Mouse (Mus musculus) CH12.LX (cell line): ENCODE data around the gene Sptbn4. TPM values are rescaled to one million over a fixed set of nuclear protein-coding genes. Genes with fewer than 3 reads are reported as not detected.

ENCODE experiments used
- DNase-seq: peaks from one replicate; pipeline ENCODE4 v3.0.0-alpha.2; 2013; ENCODE audit errors: extremely low read depth
- H3K27ac ChIP-seq: 2 replicates; pipeline ENCODE4 v1.5.1; 2012; ENCODE audit warnings: low read depth, mild to moderate bottlenecking, control low read depth, moderate library complexity; ENCODE audit not compliant: insufficient read depth
- H3K27me3 ChIP-seq: replicated peaks from 2 replicates; pipeline ENCODE3; 2012; ENCODE audit warnings: inconsistent platforms
- H3K36me3 ChIP-seq, 2 experiments: replicated peaks in 1 of 2; 2 replicates each; pipeline versions ENCODE3 to v1.6.1; 2012; ENCODE audit warnings: inconsistent platforms in 1 of 2, low read length in 1 of 2, mild to moderate bottlenecking in 1 of 2, mixed read lengths in 1 of 2, moderate library complexity in 1 of 2; ENCODE audit not compliant: control insufficient read depth in 1 of 2, insufficient read depth in 1 of 2
- H3K4me1 ChIP-seq, 2 experiments: 2 replicates each; pipeline ENCODE4 v1.6.1; 2012; ENCODE audit warnings: inconsistent platforms in 1 of 2, moderate library complexity in 1 of 2; ENCODE audit not compliant: insufficient read depth in 2 of 2, control insufficient read depth in 1 of 2
- H3K4me2 ChIP-seq: 2 replicates; pipeline ENCODE4 v1.6.1; 2012; ENCODE audit warnings: low read depth, mild to moderate bottlenecking, control low read depth; ENCODE audit not compliant: poor library complexity, insufficient read depth, severe bottlenecking
- H3K4me3 ChIP-seq, 3 experiments: fragments of 150-350 bp in 1 of 3; sonication (generic) in 1 of 3; replicated peaks in 1 of 3; 2 replicates each; pipeline versions ENCODE3 to v1.5.1; 2011 to 2012; ENCODE audit warnings: low read depth in 2 of 3, low read length in 2 of 3, mild to moderate bottlenecking in 2 of 3, moderate library complexity in 2 of 3, control low read depth in 1 of 3, improper control_type of control experiment in 1 of 3, inconsistent platforms in 1 of 3, mixed read lengths in 1 of 3; ENCODE audit not compliant: poor library complexity in 1 of 3
- H3K79me2 ChIP-seq: replicated peaks from 2 replicates; pipeline ENCODE4 v1.6.1; 2012; ENCODE audit warnings: mild to moderate bottlenecking, moderate library complexity; ENCODE audit not compliant: control insufficient read depth, poor library complexity, insufficient read depth, severe bottlenecking; ENCODE audit errors: extremely low read depth
- H3K9ac ChIP-seq: 2 replicates; pipeline ENCODE4 v1.6.1; 2012; ENCODE audit warnings: low read depth, mild to moderate bottlenecking, control low read depth, moderate library complexity; ENCODE audit not compliant: insufficient read depth
- H3K9me3 ChIP-seq: replicated peaks from 2 replicates; pipeline ENCODE3; 2012; ENCODE audit warnings: low read length, inconsistent platforms, mixed read lengths
- BHLHE40 ChIP-seq: IDR thresholded peaks from 2 replicates; pipeline ENCODE4 v1.6.1; 2011; ENCODE audit warnings: mild to moderate bottlenecking, low read depth, low read length, improper control_type of control experiment
- CHD1 ChIP-seq: IDR thresholded peaks from 2 replicates; pipeline ENCODE4 v1.6.1; 2012; ENCODE audit warnings: low read depth, low read length, improper control_type of control experiment, inconsistent platforms
- CTCF ChIP-seq, 2 experiments: IDR thresholded peaks in 1 of 2; conservative IDR thresholded peaks in 1 of 2; 2 replicates each; pipeline ENCODE4 v1.5.1; 2011 to 2012; ENCODE audit warnings: low read depth in 2 of 2, low read length in 2 of 2, improper control_type of control experiment in 1 of 2, inconsistent platforms in 1 of 2, mild to moderate bottlenecking in 1 of 2, moderate library complexity in 1 of 2
- E2F4 ChIP-seq: IDR thresholded peaks from 2 replicates; pipeline ENCODE4 v1.6.1; 2011; ENCODE audit warnings: low read depth, low read length, improper control_type of control experiment; ENCODE audit not compliant: insufficient replicate concordance
- ELF1 ChIP-seq: IDR thresholded peaks from 2 replicates; pipeline ENCODE4 v1.6.1; 2014; ENCODE audit warnings: low read depth, mild to moderate bottlenecking, inconsistent platforms, low read length, improper control_type of control experiment
- EP300 ChIP-seq: IDR thresholded peaks from 2 replicates; pipeline ENCODE4 v1.6.1; 2011; ENCODE audit warnings: low read length, improper control_type of control experiment
- ETS1 ChIP-seq: conservative IDR thresholded peaks from 2 replicates; pipeline ENCODE4 v1.6.1; 2012; ENCODE audit warnings: low read depth, mild to moderate bottlenecking, inconsistent platforms, low read length, improper control_type of control experiment, moderate library complexity
- GABPA ChIP-seq: IDR thresholded peaks from 2 replicates; pipeline ENCODE4 v1.6.1; 2012; ENCODE audit warnings: low read depth, low read length, improper control_type of control experiment, inconsistent platforms; ENCODE audit not compliant: insufficient replicate concordance
- HCFC1 ChIP-seq: IDR thresholded peaks from 2 replicates; pipeline ENCODE4 v1.6.1; 2012; ENCODE audit warnings: low read depth, mild to moderate bottlenecking, inconsistent platforms, low read length, improper control_type of control experiment
- JUND ChIP-seq: conservative IDR thresholded peaks from 2 replicates; pipeline ENCODE4 v1.6.1; 2011; ENCODE audit warnings: low read depth, low read length, improper control_type of control experiment
- MAZ ChIP-seq: IDR thresholded peaks from 2 replicates; pipeline ENCODE4 v1.6.1; 2012; ENCODE audit warnings: low read depth, mild to moderate bottlenecking, inconsistent platforms, low read length, improper control_type of control experiment, moderate library complexity
- MEF2A ChIP-seq: IDR thresholded peaks from 2 replicates; pipeline ENCODE4 v1.6.1; 2014; ENCODE audit warnings: low read depth, mild to moderate bottlenecking, inconsistent platforms, low read length, improper control_type of control experiment, borderline replicate concordance
- MXI1 ChIP-seq: IDR thresholded peaks from 2 replicates; pipeline ENCODE4 v1.6.1; 2011; ENCODE audit warnings: mild to moderate bottlenecking, low read depth, low read length, improper control_type of control experiment
- MYC ChIP-seq: IDR thresholded peaks from 2 replicates; pipeline ENCODE4 v1.6.1; 2011; ENCODE audit warnings: low read depth, mild to moderate bottlenecking, improper control_type of control experiment, low read length
- NELFE ChIP-seq: IDR thresholded peaks from 2 replicates; pipeline ENCODE4 v1.6.1; 2011; ENCODE audit warnings: low read depth, low read length, improper control_type of control experiment
- NRF1 ChIP-seq: IDR thresholded peaks from 2 replicates; pipeline ENCODE4 v1.6.1; 2014; ENCODE audit warnings: low read depth, mild to moderate bottlenecking, inconsistent platforms, low read length, improper control_type of control experiment, moderate library complexity
- PAX5 ChIP-seq: IDR thresholded peaks from 2 replicates; pipeline ENCODE4 v1.6.1; 2012; ENCODE audit warnings: low read length, inconsistent platforms, mixed read lengths
- POLR2A ChIP-seq: IDR thresholded peaks from 2 replicates; pipeline ENCODE4 v1.6.1; 2011; ENCODE audit warnings: low read depth, mild to moderate bottlenecking, improper control_type of control experiment, low read length
- POLR2AphosphoS2 ChIP-seq: IDR thresholded peaks from 2 replicates; pipeline ENCODE4 v1.6.1; 2011; ENCODE audit warnings: low read depth, low read length, improper control_type of control experiment
- RAD21 ChIP-seq: IDR thresholded peaks from 2 replicates; pipeline ENCODE4 v1.6.1; 2011; ENCODE audit warnings: low read depth, mild to moderate bottlenecking, low read length, improper control_type of control experiment, moderate library complexity
- RCOR1 ChIP-seq: conservative IDR thresholded peaks from 2 replicates; pipeline ENCODE4 v1.6.1; 2012; ENCODE audit warnings: low read depth, mild to moderate bottlenecking, inconsistent platforms, low read length, improper control_type of control experiment
- SIN3A ChIP-seq: IDR thresholded peaks from 2 replicates; pipeline ENCODE4 v1.6.1; 2012; ENCODE audit warnings: low read length, improper control_type of control experiment, inconsistent platforms
- SMC3 ChIP-seq: IDR thresholded peaks from 2 replicates; pipeline ENCODE4 v1.6.1; 2011; ENCODE audit warnings: low read depth, low read length, improper control_type of control experiment
- TBP ChIP-seq: conservative IDR thresholded peaks from 2 replicates; pipeline ENCODE4 v1.6.1; 2011; ENCODE audit warnings: low read depth, low read length, improper control_type of control experiment
- TCF12 ChIP-seq: IDR thresholded peaks from 2 replicates; pipeline ENCODE4 v1.6.1; 2014; ENCODE audit warnings: low read depth, mild to moderate bottlenecking, inconsistent platforms, low read length, improper control_type of control experiment
- UBTF ChIP-seq: IDR thresholded peaks from 2 replicates; pipeline ENCODE4 v1.6.1; 2012; ENCODE audit warnings: low read depth, mild to moderate bottlenecking, inconsistent platforms, low read length, improper control_type of control experiment, moderate library complexity
- ZKSCAN1 ChIP-seq: IDR thresholded peaks from 2 replicates; pipeline ENCODE4 v1.6.1; 2012; ENCODE audit warnings: low read depth, inconsistent platforms, low read length, improper control_type of control experiment, borderline replicate concordance
- ZMIZ1 ChIP-seq: IDR thresholded peaks from 2 replicates; pipeline ENCODE4 v1.6.1; 2012; ENCODE audit warnings: low read depth, mild to moderate bottlenecking, inconsistent platforms, low read length, improper control_type of control experiment
- ZNF384 ChIP-seq: IDR thresholded peaks from 2 replicates; pipeline ENCODE4 v1.6.1; 2012; ENCODE audit warnings: low read depth, low read length, improper control_type of control experiment, inconsistent platforms
- dilution Hi-C: fragments of 300-500 bp; cut with MboI; formaldehyde crosslinking; loops from 2 replicates; pipeline ENCODE4 v1.14.3; 2020; ENCODE audit warnings: low sequenced_read_pairs; ENCODE audit not compliant: extremely low pct_unique_long_range_greater_than_20kb, extremely low pct_ligation_motif_present
- in situ Hi-C: fragments of 300-500 bp; cut with MboI; formaldehyde crosslinking; loops from 3 replicates; pipeline ENCODE4 v1.14.3; 2019; ENCODE audit warnings: low sequenced_read_pairs, low pct_ligation_motif_present, low pct_unique_long_range_greater_than_20kb, mixed read lengths
- polyA plus RNA-seq: library from polyadenylated mRNA; unstranded; fragments of >175 nt; gene quantifications from 2 replicates; pipeline ENCODE4 v1.2.1, GENCODE M21; 2012; ENCODE audit warnings: low read depth; ENCODE audit not compliant: insufficient read length
- total RNA-seq, 2 experiments: library from RNA; depleted of rRNA; stranded (reverse); fragments of 300-350 nt in 1 of 2; fragments of >200 nt in 1 of 2; gene quantifications; 2 replicates each; pipeline ENCODE4 v1.2.3; 2012 to 2014

The Sptbn4 gene
- total and polyA plus RNA-seq, 3 experiments, result 0.21 to 0.38 (median 0.24) TPM

- no peak for DNase-seq
- no peaks in the 10 kb centered on the region for H3K36me3 ChIP-seq
- in situ Hi-C loops, result no loop called here
- no peaks in the 10 kb centered on the region for H3K4me1 ChIP-seq
- TF ChIP-seq MAZ, result no peak
- TF ChIP-seq POLR2AphosphoS2, result no peak
- no peak for TF ChIP-seq MEF2A
- TF ChIP-seq GABPA, result no peak
- no peak for TF ChIP-seq ZMIZ1
- no peak for TF ChIP-seq TBP
- no peak for TF ChIP-seq CTCF (conservative IDR thresholded peaks at IDR 0.05 in 1 of 2, IDR thresholded peaks at IDR 0.05 in 1 of 2; ENCODE audit: low read depth in 2 of 2, low read length in 2 of 2)
- no peak for TF ChIP-seq SMC3
- no peak for TF ChIP-seq TCF12
- TF ChIP-seq SIN3A, result no peak
- no peak for TF ChIP-seq MYC
- TF ChIP-seq BHLHE40, result no peak
- TF ChIP-seq RCOR1, result no peak
- no peak for TF ChIP-seq NELFE
- no peak for TF ChIP-seq ELF1
- TF ChIP-seq JUND, result no peak
- TF ChIP-seq ETS1, result no peak
- no peak overlapping the region for H3K4me2 ChIP-seq
- H3K27ac ChIP-seq, result no peak overlapping the region
- H3K4me3 ChIP-seq, result no peak overlapping the region
- dilution Hi-C loops, result no loop called here
- no peaks in the 10 kb centered on the region for H3K79me2 ChIP-seq
- H3K27me3 ChIP-seq, result peaks cover 25% of the 10 kb centered on the region
- H3K9me3 ChIP-seq, result peaks cover 26% of the 10 kb centered on the region
- no peak overlapping the region for H3K9ac ChIP-seq
Measured at GRCm38 (mm10) chr7:27408379-27409176, 38.9 kb downstream of the Sptbn4 start.

GRCm38 (mm10) chr7:27407816-27408215 lies 39.7 kb downstream of the Sptbn4 start:
- DNase-seq, result no peak
- Histone ChIP-seq H3K9ac (no peak overlapping the region), H3K36me3 (no peaks in the 10 kb centered on the region), H3K79me2 (no peaks in the 10 kb centered on the region), H3K27ac (no peak overlapping the region), H3K27me3 (peaks cover 18% of the 10 kb centered on the region), H3K4me3 (no peak overlapping the region), H3K4me2 (no peak overlapping the region), H3K9me3 (peaks cover 26% of the 10 kb centered on the region), H3K4me1 (no peaks in the 10 kb centered on the region)
- in situ Hi-C loops, result no loop called here
- dilution Hi-C loops, result no loop called here
- TF ChIP-seq CHD1, result no peak
- TF ChIP-seq ZNF384, result no peak
- no peak for TF ChIP-seq UBTF
- no peak for TF ChIP-seq PAX5
- no peak for TF ChIP-seq MXI1
- TF ChIP-seq ZKSCAN1, result no peak
- no peak for TF ChIP-seq MYC
- no peak for TF ChIP-seq POLR2A
- no peak for TF ChIP-seq ETS1
- no peak for TF ChIP-seq TBP
- no peak for TF ChIP-seq NRF1
- TF ChIP-seq HCFC1, result no peak
- TF ChIP-seq TCF12, result no peak
- no peak for TF ChIP-seq EP300
- TF ChIP-seq RAD21, result no peak
- TF ChIP-seq E2F4, result no peak
- no peak for TF ChIP-seq GABPA
- TF ChIP-seq RCOR1, result no peak
- TF ChIP-seq JUND, result no peak
